Mouse (Mus musculus) midbrain, postnatal 0 days (tissue): Measurements from ENCODE around the gene Ccdc188. TPM values are rescaled to one million over a fixed set of nuclear protein-coding genes. Genes with fewer than 3 reads are reported as not detected.

Source experiments
- ATAC-seq: fragments of 200-750 bp; cut with Nextera tagmentation; 2 replicates; pipeline ENCODE4 v1.8.0; 2017; ENCODE audit warnings: moderate number of reproducible peaks, mild to moderate bottlenecking, moderate TSS enrichment, moderate library complexity; ENCODE audit not compliant: low FRiP score
- DNase-seq: peaks from one replicate; pipeline ENCODE4 v3.0.0-alpha.2; 2015; ENCODE audit warnings: low spot score
- H3K27ac ChIP-seq: fragments of 300-500 bp; sonication (generic); 2 replicates; pipeline ENCODE4 v1.5.1; 2014; ENCODE audit warnings: low read depth, mild to moderate bottlenecking, low read length, mixed read lengths
- H3K27me3 ChIP-seq: fragments of 300-500 bp; sonication (generic); 2 replicates; pipeline ENCODE4 v1.6.1; 2014; ENCODE audit warnings: low read length, control low read depth, mixed read lengths; ENCODE audit not compliant: insufficient read depth
- H3K36me3 ChIP-seq: fragments of 300-500 bp; sonication (generic); 2 replicates; pipeline ENCODE4 v1.6.1; 2014; ENCODE audit warnings: low read length, control low read depth, mixed read lengths; ENCODE audit not compliant: insufficient read depth
- H3K4me1 ChIP-seq: fragments of 300-500 bp; sonication (generic); 2 replicates; pipeline ENCODE4 v1.6.1; 2014; ENCODE audit warnings: mild to moderate bottlenecking, control low read depth, antibody characterized with exemption, low read length, mixed read lengths; ENCODE audit not compliant: insufficient read depth
- H3K4me2 ChIP-seq: fragments of 300-500 bp; sonication (generic); 2 replicates; pipeline ENCODE4 v1.6.1; 2014; ENCODE audit warnings: low read depth, mild to moderate bottlenecking, low read length, mixed read lengths; ENCODE audit not compliant: poor library complexity, severe bottlenecking
- H3K4me3 ChIP-seq: fragments of 300-500 bp; sonication (generic); 2 replicates; pipeline ENCODE4 v1.5.1; 2014; ENCODE audit warnings: low read depth, mild to moderate bottlenecking, low read length, moderate library complexity
- H3K9ac ChIP-seq: fragments of 300-500 bp; sonication (generic); replicated peaks from 2 replicates; pipeline ENCODE4 v1.6.1; 2014; ENCODE audit warnings: mild to moderate bottlenecking, low read length, moderate library complexity, mixed read lengths; ENCODE audit not compliant: poor library complexity, severe bottlenecking
- H3K9me3 ChIP-seq: fragments of 300-500 bp; sonication (generic); 2 replicates; pipeline ENCODE4 v1.6.1; 2016; ENCODE audit warnings: low read length, control low read depth
- CTCF ChIP-seq: IDR thresholded peaks from 2 replicates; pipeline ENCODE4 v1.5.1; 2016; ENCODE audit warnings: antibody characterized with exemption, mild to moderate bottlenecking
- WGBS: fragments of 180-500 bp; shearing (Covaris S2); extraction: QIAGEN DNeasy Blood & Tissue Kit; methylation state at CpG from one replicate; pipeline ENCODE4 v1.1.7; 2014; 5-methylcytosine and 5-hydroxymethylcytosine counted together
- polyA plus RNA-seq: library from polyadenylated mRNA; unstranded; fragments of >200 nt; fragmentation: Nextera tagmentation; extraction: Ambion mirVana; gene quantifications from 2 replicates; pipeline ENCODE4 v1.2.1, GENCODE M21; 2015
- total RNA-seq: library from RNA; depleted of rRNA; stranded (reverse); fragments of >200 nt; gene quantifications from 2 replicates; pipeline ENCODE4 v1.2.3, GENCODE M21; 2014; rRNA removed

Ccdc188 gene
- total and polyA plus RNA-seq, 2 experiments from 2014 or later: not detected

- 57% methylated on average over 10 of the region's 10 CpGs for WGBS
- DNase-seq (no peak), ATAC-seq (no peak)
- Histone ChIP-seq H3K4me2 (peak overlapping the region; percentile 12; the same call in 1 of the 2 replicates), H3K27ac (no peak overlapping the region), H3K27me3 (no peaks in the 10 kb centered on the region), H3K36me3 (peaks cover 45% of the 10 kb centered on the region), H3K4me3 (no peak overlapping the region), H3K9me3 (no peaks in the 10 kb centered on the region), H3K9ac (no peak overlapping the region), H3K4me1 (peaks cover 10% of the 10 kb centered on the region)
- TF ChIP-seq CTCF: no peak
These were observed 33.4 kb downstream of the Ccdc188 start for GRCm38 (mm10) chr16:18250828-18251790.

- no peaks in the 10 kb centered on the region for H3K27me3 ChIP-seq
- H3K27ac ChIP-seq: no peak overlapping the region
- H3K9ac ChIP-seq: no peak overlapping the region
- peaks cover 10% of the 10 kb centered on the region for H3K4me1 ChIP-seq
- WGBS: 86% methylated on average over 6 of the region's 6 CpGs
- no peak for TF ChIP-seq CTCF
- H3K4me3 ChIP-seq: no peak overlapping the region
- peaks cover 60% of the 10 kb centered on the region for H3K36me3 ChIP-seq
- H3K9me3 ChIP-seq: no peaks in the 10 kb centered on the region
- no peak for ATAC-seq
- H3K4me2 ChIP-seq: no peak overlapping the region
- DNase-seq: no peak
These were observed 35.1 kb downstream of the Ccdc188 start for GRCm38 (mm10) chr16:18252736-18253135.

- H3K9me3 ChIP-seq: no peaks in the 10 kb centered on the region
- no peak overlapping the region for H3K9ac ChIP-seq
- no peak overlapping the region for H3K4me3 ChIP-seq
- H3K27me3 ChIP-seq: no peaks in the 10 kb centered on the region
- H3K27ac ChIP-seq: no peak overlapping the region
- DNase-seq (no peak), ATAC-seq (no peak)
- no peak for TF ChIP-seq CTCF
- H3K4me2 ChIP-seq: no peak overlapping the region
- H3K4me1 ChIP-seq: peaks cover 10% of the 10 kb centered on the region
- H3K36me3 ChIP-seq: peaks cover 68% of the 10 kb centered on the region
- 97% methylated on average over 1 of the region's 1 CpGs for WGBS
These were observed 36.2 kb downstream of the Ccdc188 start for GRCm38 (mm10) chr16:18253866-18254265.

- Histone ChIP-seq H3K4me1 (no peaks in the 10 kb centered on the region), H3K27me3 (no peaks in the 10 kb centered on the region), H3K4me2 (no peak within 1 kb of the TSS), H3K27ac (no peak within 1 kb of the TSS), H3K9ac (no peak within 1 kb of the TSS), H3K36me3 (peaks cover 61% of the 10 kb centered on the region), H3K4me3 (no peak within 1 kb of the TSS), H3K9me3 (no peaks in the 10 kb centered on the region)
- DNase-seq: no peak
- no peak for TF ChIP-seq CTCF
- WGBS: 97% methylated on average over 2 of the region's 2 CpGs
- ATAC-seq: no peak
These were observed 40.5 kb downstream of the Ccdc188 start, which contains the start of gene Gm49776 for GRCm38 (mm10) chr16:18258221-18258620. Gm49776 (minus strand) TSS chr16:18258321.

GRCm38 (mm10) chr16:18265024-18265423 lies 47.3 kb downstream of the Ccdc188 start:
- Histone ChIP-seq H3K4me1 (no peaks in the 10 kb centered on the region), H3K9me3 (no peaks in the 10 kb centered on the region), H3K36me3 (peaks cover 34% of the 10 kb centered on the region)

GRCm38 (mm10) chr16:18268182-18268581 lies 50.5 kb downstream of the Ccdc188 start:
- H3K4me1 ChIP-seq: no peaks in the 10 kb centered on the region
- H3K27ac ChIP-seq: no peak overlapping the region
- WGBS: 88% methylated on average over 5 of the region's 5 CpGs
- no peak overlapping the region for H3K4me3 ChIP-seq
- no peak overlapping the region for H3K4me2 ChIP-seq
- ATAC-seq: no peak
- H3K36me3 ChIP-seq: peaks cover 47% of the 10 kb centered on the region
- no peak for DNase-seq
- no peak overlapping the region for H3K9ac ChIP-seq
- no peaks in the 10 kb centered on the region for H3K27me3 ChIP-seq
- TF ChIP-seq CTCF: peak; percentile 49
- H3K9me3 ChIP-seq: no peaks in the 10 kb centered on the region

More at GRCm38 (mm10) chr16:18265024-18265423, 47.3 kb downstream of the Ccdc188 start:
- H3K4me2 ChIP-seq: no peak overlapping the region
- WGBS: 68% methylated on average over 2 of the region's 2 CpGs
- no peak overlapping the region for H3K4me3 ChIP-seq
- DNase-seq: no peak
- no peak for TF ChIP-seq CTCF
- no peaks in the 10 kb centered on the region for H3K27me3 ChIP-seq
- ATAC-seq: no peak
- no peak overlapping the region for H3K9ac ChIP-seq
- no peak overlapping the region for H3K27ac ChIP-seq

Other genes starting within 250 kb of the Ccdc188 start
- gene Vpreb2, start 237.5 kb upstream of the Ccdc188 start, total RNA-seq: not detected in 2 replicates
- not detected in 2 replicates for gene Vpreb2, start 237.5 kb upstream of the Ccdc188 start, polyA plus RNA-seq
- 64.0 and 68.5 TPM in 2 replicates for gene Dgcr6, start 165.0 kb upstream of the Ccdc188 start, total RNA-seq
- gene Dgcr6, start 165.0 kb upstream of the Ccdc188 start, polyA plus RNA-seq: 164 and 172 TPM in 2 replicates
- 11.1 and 14.8 TPM in 2 replicates for gene Prodh, start 127.7 kb upstream of the Ccdc188 start, total RNA-seq
- 5.4 and 6.8 TPM in 2 replicates for gene Prodh, start 127.7 kb upstream of the Ccdc188 start, polyA plus RNA-seq
- 39.6 and 71.7 TPM in 2 replicates for gene Rtn4r, start 90.2 kb upstream of the Ccdc188 start, total RNA-seq
- 32.3 and 36.2 TPM in 2 replicates for gene Rtn4r, start 90.2 kb upstream of the Ccdc188 start, polyA plus RNA-seq
- 34.1 and 41.2 TPM in 2 replicates for gene Zdhhc8, start 17.3 kb downstream of the Ccdc188 start, total RNA-seq
- 13.8 and 14.6 TPM in 2 replicates for gene Zdhhc8, start 17.3 kb downstream of the Ccdc188 start, polyA plus RNA-seq
- 55.5 and 57.4 TPM in 2 replicates for gene Trmt2a, start 30.8 kb downstream of the Ccdc188 start, total RNA-seq
- gene Trmt2a, start 30.8 kb downstream of the Ccdc188 start, polyA plus RNA-seq: 67.6 and 76.4 TPM in 2 replicates
- 170 and 192 TPM in 2 replicates for gene Ranbp1, start 30.9 kb downstream of the Ccdc188 start, total RNA-seq
- 412 and 447 TPM in 2 replicates for gene Ranbp1, start 30.9 kb downstream of the Ccdc188 start, polyA plus RNA-seq
- 0.57 TPM in 1 of 2 replicates, not detected in the other for gene Gm49776, start 40.4 kb downstream of the Ccdc188 start, total RNA-seq
- gene Gm49776, start 40.4 kb downstream of the Ccdc188 start, polyA plus RNA-seq: 1.3 TPM in 1 of 2 replicates, not detected in the other
- gene Dgcr8, start 71.4 kb downstream of the Ccdc188 start, total RNA-seq: 40.3 and 46.7 TPM in 2 replicates
- 23.4 and 23.7 TPM in 2 replicates for gene Dgcr8, start 71.4 kb downstream of the Ccdc188 start, polyA plus RNA-seq
- gene Tango2, start 130.2 kb downstream of the Ccdc188 start, total RNA-seq: 40.3 and 44.1 TPM in 2 replicates
- gene Tango2, start 130.2 kb downstream of the Ccdc188 start, polyA plus RNA-seq: 88.0 and 94.8 TPM in 2 replicates
- gene Arvcf, start 130.3 kb downstream of the Ccdc188 start, total RNA-seq: 161 and 219 TPM in 2 replicates
- gene Arvcf, start 130.3 kb downstream of the Ccdc188 start, polyA plus RNA-seq: 54.5 and 60.6 TPM in 2 replicates
- gene Txnrd2, start 208.5 kb downstream of the Ccdc188 start, total RNA-seq: 13.3 and 22.9 TPM in 2 replicates
- gene Txnrd2, start 208.5 kb downstream of the Ccdc188 start, polyA plus RNA-seq: 38.3 and 42.6 TPM in 2 replicates
- 62.3 and 74.6 TPM in 2 replicates for gene Comt, start 209.0 kb downstream of the Ccdc188 start, total RNA-seq
- gene Comt, start 209.0 kb downstream of the Ccdc188 start, polyA plus RNA-seq: 95.0 and 103 TPM in 2 replicates